Mouse (Mus musculus) right cerebral cortex, postnatal 4 days (tissue): ENCODE data around the gene Mrpl34.
"Not testable (repeated sequence)": the region's sequence is repeated elsewhere in the genome, so short reads cannot be mapped to it uniquely, and the experiment has no call there.

Experiments
- DNase-seq: peaks from one replicate; pipeline ENCODE4 v3.0.0-alpha.2; 2022

Mrpl34 gene

GRCm38 (mm10) chr8:71464513-71465500 lies at the start of gene Mrpl34:
Mrpl34 (plus strand) TSS chr8:71464959.
- DNase-seq = peak; percentile 95

- DNase-seq = no peak
Observed at GRCm38 (mm10) chr8:71422121-71422520, 42.6 kb upstream of the Mrpl34 start.

- not testable (repeated sequence) for DNase-seq
Observed at GRCm38 (mm10) chr8:71432935-71433334, 31.8 kb upstream of the Mrpl34 start.

GRCm38 (mm10) chr8:71437041-71437440 lies 27.7 kb upstream of the Mrpl34 start:
- DNase-seq = no peak

- no peak for DNase-seq
Observed at GRCm38 (mm10) chr8:71441404-71441803, 23.4 kb upstream of the Mrpl34 start.

GRCm38 (mm10) chr8:71445096-71445495 lies 19.7 kb upstream of the Mrpl34 start:
- no peak for DNase-seq

GRCm38 (mm10) chr8:71451337-71451736 lies 13.4 kb upstream of the Mrpl34 start:
- DNase-seq = no peak

- DNase-seq = no peak
Observed at GRCm38 (mm10) chr8:71451777-71452176, 13.0 kb upstream of the Mrpl34 start.

- DNase-seq = no peak
Observed at GRCm38 (mm10) chr8:71452669-71453068, 12.1 kb upstream of the Mrpl34 start.

- DNase-seq = no peak
Observed at GRCm38 (mm10) chr8:71454668-71455067, 10.1 kb upstream of the Mrpl34 start.

- no peak for DNase-seq
Observed at GRCm38 (mm10) chr8:71456906-71457305, 7.9 kb upstream of the Mrpl34 start.

GRCm38 (mm10) chr8:71457659-71458270 lies 7.0 kb upstream of the Mrpl34 start:
- no peak for DNase-seq

- DNase-seq = no peak
Observed at GRCm38 (mm10) chr8:71460716-71461115, 4.0 kb upstream of the Mrpl34 start.

GRCm38 (mm10) chr8:71461152-71461840 lies 3.5 kb upstream of the Mrpl34 start:
- no peak for DNase-seq

- DNase-seq = no peak
Observed at GRCm38 (mm10) chr8:71462191-71462590, 2.6 kb upstream of the Mrpl34 start.

GRCm38 (mm10) chr8:71462786-71463185 lies 2.0 kb upstream of the Mrpl34 start:
- no peak for DNase-seq

- DNase-seq = peak; percentile 97
Observed at GRCm38 (mm10) chr8:71463188-71464033, 1.3 kb upstream of the Mrpl34 start, which contains the start of gene Abhd8. Abhd8 (minus strand) TSS chr8:71463655.

GRCm38 (mm10) chr8:71465733-71466132 lies 974 bp downstream of the Mrpl34 start:
- DNase-seq = no peak

- DNase-seq = no peak
Observed at GRCm38 (mm10) chr8:71466198-71466597, 1.4 kb downstream of the Mrpl34 start.

- no peak for DNase-seq
Observed at GRCm38 (mm10) chr8:71467201-71467600, 2.4 kb downstream of the Mrpl34 start.

- no peak for DNase-seq
Observed at GRCm38 (mm10) chr8:71468001-71468400, 3.2 kb downstream of the Mrpl34 start.

GRCm38 (mm10) chr8:71468916-71469315 lies 4.2 kb downstream of the Mrpl34 start, which contains the start of gene Dda1:
Dda1 (plus strand) TSS chr8:71469199.
- DNase-seq = peak; percentile 95
